Mouse (Mus musculus) brain, adult 2 months (tissue): Measurements from ENCODE around the gene Olfr986.

Source experiments
- DNase-seq: peaks from one replicate; pipeline ENCODE4 v3.0.0; 2011; ENCODE audit warnings: low read depth, low spot score

The Olfr986 gene

DNA sequence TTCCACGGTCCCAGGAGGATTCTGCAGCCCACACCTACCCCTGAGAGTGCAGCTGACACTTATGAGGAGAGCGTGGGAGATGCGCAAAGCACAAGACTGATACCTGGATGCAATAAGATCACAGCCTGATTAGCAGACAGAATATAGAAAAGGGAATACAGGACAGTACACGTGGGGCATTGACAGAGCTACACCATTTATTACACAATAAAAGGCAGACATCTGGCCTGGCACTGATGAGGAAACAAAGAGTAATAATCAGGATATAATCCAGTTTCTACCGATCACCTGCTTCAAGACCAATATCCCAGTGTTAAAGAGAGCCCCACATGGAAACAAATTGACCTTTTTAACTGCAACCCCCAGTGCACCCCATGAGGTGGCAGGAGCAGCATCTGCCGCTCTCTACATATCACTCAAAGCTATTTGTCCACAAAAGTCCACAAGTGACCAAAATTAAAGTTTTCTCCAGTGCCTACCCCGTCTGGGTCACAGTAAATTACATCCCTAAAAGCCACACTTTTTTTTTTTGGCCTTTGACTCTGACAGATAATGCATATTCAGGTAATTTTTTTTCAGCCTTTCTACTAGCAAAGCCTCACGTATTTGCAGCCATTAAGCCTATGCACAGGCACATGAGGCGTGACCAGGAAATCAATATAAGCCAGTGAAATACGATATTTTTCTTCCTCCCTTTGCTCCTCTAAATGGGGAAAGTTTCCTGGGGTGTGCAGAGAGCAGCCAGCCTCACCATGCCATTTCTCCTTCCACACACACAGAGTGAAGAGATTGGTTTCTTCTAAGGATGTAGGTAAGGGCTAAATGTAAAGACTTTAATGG, 53.7 kb downstream of the Olfr986 start:
- DNase-seq, result no peak

DNA sequence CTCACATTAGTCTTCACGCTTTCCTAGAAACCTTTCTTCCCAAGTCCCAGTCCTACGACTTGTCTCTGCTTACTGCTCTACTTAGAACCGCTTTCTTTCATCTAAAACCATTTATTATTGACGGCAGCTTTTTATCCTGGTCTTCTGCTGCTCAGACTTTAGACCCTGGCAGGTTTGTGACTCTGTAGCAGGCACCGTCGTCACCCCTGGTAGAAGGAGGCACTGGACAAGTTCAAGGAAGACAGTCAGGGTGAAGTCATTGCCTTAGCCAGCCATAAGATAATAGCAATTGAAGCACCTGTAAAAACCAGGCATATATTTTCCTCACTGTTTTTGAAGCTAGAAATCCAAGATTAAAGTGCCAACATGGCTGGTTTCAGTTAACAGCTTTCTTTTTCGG, 54.5 kb downstream of the Olfr986 start:
- no peak for DNase-seq
